Mouse (Mus musculus) cerebellum, adult 2 months (tissue): ENCODE results near the gene Vkorc1. TPM values are rescaled to one million over a fixed set of nuclear protein-coding genes. Genes with fewer than 3 reads are reported as not detected.

Experiments
- DNase-seq, 2 experiments: peaks; one replicate each; pipeline ENCODE4 v3.0.0; 2021
- H3K27ac ChIP-seq: fragments of 200-500 bp; 2 replicates; pipeline ENCODE4 v1.5.1; 2012; ENCODE audit warnings: low read length, control low read depth, inconsistent platforms; ENCODE audit not compliant: insufficient read depth
- H3K27me3 ChIP-seq: fragments of 200-500 bp; 2 replicates; pipeline ENCODE4 v1.6.1; 2012; ENCODE audit warnings: inconsistent platforms, mild to moderate bottlenecking, low read length, moderate library complexity; ENCODE audit not compliant: control insufficient read depth, insufficient read depth
- H3K4me1 ChIP-seq: fragments of 200-500 bp; 2 replicates; pipeline ENCODE4 v1.6.1; 2011; ENCODE audit warnings: low read length; ENCODE audit not compliant: control insufficient read depth, insufficient read depth
- H3K4me3 ChIP-seq: fragments of 200-500 bp; replicated peaks from 2 replicates; pipeline ENCODE3; 2011; ENCODE audit warnings: mild to moderate bottlenecking, low read depth, low read length, control low read depth; ENCODE audit not compliant: insufficient read depth
- CTCF ChIP-seq: fragments of 200-500 bp; IDR thresholded peaks from 2 replicates; pipeline ENCODE4 v1.5.1; 2011; ENCODE audit warnings: low read depth, mild to moderate bottlenecking, control low read depth, low read length, moderate library complexity, borderline replicate concordance; ENCODE audit not compliant: insufficient read depth
- POLR2A ChIP-seq: fragments of 200-500 bp; IDR thresholded peaks from 2 replicates; pipeline ENCODE4 v1.6.1; 2011; ENCODE audit warnings: low read length, control low read depth, borderline replicate concordance; ENCODE audit not compliant: insufficient read depth
- WGBS: fragments of 180-500 bp; shearing (Covaris S2); methylation state at CpG from one replicate; pipeline ENCODE4 v1.1.7; 2018; 5-methylcytosine and 5-hydroxymethylcytosine counted together
- polyA plus RNA-seq: library from polyadenylated mRNA; depleted of rRNA; stranded (reverse); fragments of >200 nt; gene quantifications from 2 replicates; pipeline ENCODE4 v1.2.3, GENCODE M21; 2012

Gene Vkorc1
- polyA plus RNA-seq, 1 experiment = 63.1 TPM

- no peaks in the 10 kb centered on the region for H3K4me1 ChIP-seq
- WGBS = 41% methylated on average over 13 of the region's 13 CpGs
- TF ChIP-seq CTCF (no peak), POLR2A (no peak)
- DNase-seq = no peak
- no peaks in the 10 kb centered on the region for H3K27me3 ChIP-seq
- no peak overlapping the region for H3K4me3 ChIP-seq
- no peak overlapping the region for H3K27ac ChIP-seq
Measured at GRCm38 (mm10) chr7:127932273-127933031, 37.0 kb upstream of the Vkorc1 start.

- no peak overlapping the region for H3K27ac ChIP-seq
- no peak for DNase-seq
- no peaks in the 10 kb centered on the region for H3K27me3 ChIP-seq
- H3K4me1 ChIP-seq = no peaks in the 10 kb centered on the region
- no peak overlapping the region for H3K4me3 ChIP-seq
- WGBS = 46% methylated on average over 13 of the region's 13 CpGs
- no peak for TF ChIP-seq CTCF
- TF ChIP-seq POLR2A = no peak
Measured at GRCm38 (mm10) chr7:127931351-127932135, 36.1 kb upstream of the Vkorc1 start.

- Histone ChIP-seq H3K27ac (no peak overlapping the region), H3K27me3 (no peaks in the 10 kb centered on the region), H3K4me1 (no peaks in the 10 kb centered on the region), H3K4me3 (no peak overlapping the region)
- 72% methylated on average over 5 of the region's 5 CpGs for WGBS
- DNase-seq = no peak
- no peak for TF ChIP-seq POLR2A
- TF ChIP-seq CTCF = no peak
Measured at GRCm38 (mm10) chr7:127930636-127931035, 35.2 kb upstream of the Vkorc1 start.

- Histone ChIP-seq H3K4me1 (no peaks in the 10 kb centered on the region), H3K27me3 (no peaks in the 10 kb centered on the region), H3K27ac (no peak within 1 kb of the TSS), H3K4me3 (no peak within 1 kb of the TSS)
- no peak for DNase-seq
- 14% methylated on average over 6 of the region's 6 CpGs for WGBS
- TF ChIP-seq POLR2A = no peak
- no peak for TF ChIP-seq CTCF
Measured at GRCm38 (mm10) chr7:127929923-127930322, 34.5 kb upstream of the Vkorc1 start, which contains the start of gene Prss8. TSS of gene Prss8 (minus strand) at chr7:127930104.

- no peak for TF ChIP-seq POLR2A
- no peak for TF ChIP-seq CTCF
- no peak for DNase-seq
- no peak overlapping the region for H3K4me3 ChIP-seq
- no peaks in the 10 kb centered on the region for H3K27me3 ChIP-seq
- no peak overlapping the region for H3K27ac ChIP-seq
- 27% methylated on average over 5 of the region's 5 CpGs for WGBS
- H3K4me1 ChIP-seq = no peaks in the 10 kb centered on the region
Measured at GRCm38 (mm10) chr7:127928596-127928995, 33.2 kb upstream of the Vkorc1 start.

GRCm38 (mm10) chr7:127927726-127928125 lies 32.3 kb upstream of the Vkorc1 start:
- H3K4me3 ChIP-seq = no peak overlapping the region
- no peak for TF ChIP-seq POLR2A
- TF ChIP-seq CTCF = no peak
- no peaks in the 10 kb centered on the region for H3K4me1 ChIP-seq
- DNase-seq = no peak
- H3K27me3 ChIP-seq = no peaks in the 10 kb centered on the region
- no peak overlapping the region for H3K27ac ChIP-seq
- WGBS = 74% methylated on average over 11 of the region's 11 CpGs

GRCm38 (mm10) chr7:127926846-127927245 lies 31.4 kb upstream of the Vkorc1 start:
- no peak for DNase-seq
- Histone ChIP-seq H3K27ac (no peak overlapping the region), H3K4me3 (no peak overlapping the region), H3K27me3 (no peaks in the 10 kb centered on the region), H3K4me1 (no peaks in the 10 kb centered on the region)
- no peak for TF ChIP-seq CTCF
- WGBS = 73% methylated on average over 11 of the region's 11 CpGs

GRCm38 (mm10) chr7:127926066-127926465 lies 30.6 kb upstream of the Vkorc1 start:
- Histone ChIP-seq H3K4me3 (no peak overlapping the region), H3K27me3 (no peaks in the 10 kb centered on the region)

More at GRCm38 (mm10) chr7:127926066-127926465, 30.6 kb upstream of the Vkorc1 start:
- WGBS = 84% methylated on average over 8 of the region's 8 CpGs
- TF ChIP-seq CTCF = no peak
- no peak for TF ChIP-seq POLR2A
- no peaks in the 10 kb centered on the region for H3K4me1 ChIP-seq
- DNase-seq = no peak
- H3K27ac ChIP-seq = no peak overlapping the region
